ENCODE assay signal across 8 mouse cellular contexts in the genomic region with DNA sequence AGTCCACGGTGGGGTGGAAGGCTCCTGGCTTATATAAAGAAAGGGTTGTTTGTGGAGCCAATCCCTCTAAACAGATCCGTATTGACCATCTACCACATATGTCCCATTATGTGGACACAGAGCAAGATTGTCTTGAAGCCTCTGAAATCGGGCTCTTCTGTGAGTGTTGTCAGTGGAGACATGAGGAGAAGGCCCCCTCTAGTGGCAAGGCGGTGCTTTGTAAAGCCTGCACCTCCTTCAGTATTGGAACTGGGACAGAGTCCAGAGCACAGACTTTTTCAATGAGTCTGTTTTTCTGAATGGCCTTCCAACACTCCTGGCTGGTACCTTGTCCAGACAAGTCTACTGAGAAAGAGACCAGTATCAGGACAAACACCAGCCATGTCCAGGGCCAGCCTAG. TPM values are rescaled to one million over a fixed set of nuclear protein-coding genes. Genes with fewer than 3 reads are reported as not detected.
DNase-seq lines count a peak whose midpoint lies in the region; ATAC-seq and TF ChIP-seq lines count a peak whose summit lies in the region.

No protein-coding gene starts in this region.

- ATAC-seq in CD4-positive, CD25-positive, alpha-beta regulatory T cell, adult 4 months = no peak
- ATAC-seq in G1E (ENCODE audit: extremely low read depth, insufficient number of reproducible peaks, low FRiP score, poor library complexity, severe bottlenecking) = no peak

- H3K36me3 ChIP-seq in G1E (replicated peaks) = no peaks in the 10 kb centered on the region

- H3K4me3 ChIP-seq in G1E (ENCODE audit: low read depth, low read length) = no peak overlapping the region

- H3K4me1 ChIP-seq in G1E (ENCODE audit: insufficient read depth, low read depth, low read length) = no peaks in the 10 kb centered on the region

- 0 out of 2 replicates have a peak, but pooled peaks have one; percentile 19 for TF ChIP-seq CTCF in G1E (IDR thresholded peaks at IDR 0.05; ENCODE audit: low read depth, low read length)

- H3K27me3 ChIP-seq in G1E (ENCODE audit: insufficient read depth, low read length) = no peaks in the 10 kb centered on the region

- DNase-seq in CD4-positive, CD25-positive, alpha-beta regulatory T cell, adult 2 months (ENCODE audit: low read depth, low spot score) = peak; percentile 52
- peak; percentile 33 for DNase-seq in G1E (ENCODE audit: low spot score)
- DNase-seq in cerebellum, adult 9-11 months = peak; percentile 67
- DNase-seq in frontal cortex, postnatal 14 days (ENCODE audit: low spot score in 2 of 2) = peak; percentile 21 to 59
- peak; percentile 74 for DNase-seq in layer of hippocampus, adult 11-12 months (ENCODE audit: low spot score)
- peak; percentile 61 for DNase-seq in lung, postnatal 10 days
- DNase-seq in right cerebral cortex, postnatal 36 days (ENCODE audit: low spot score in 2 of 2) = peak; percentile 45 to 65

- H3K9me3 ChIP-seq in G1E (replicated peaks) = no peaks in the 10 kb centered on the region

RNA-seq across cellular contexts. Expression of a gene that starts 7.2 kb away (rescaled TPM):
- polyA plus RNA-seq in CD4-positive, CD25-positive, alpha-beta regulatory T cell, adult 4 months (2017; shearing (Covaris generic)) = not detected
- total RNA-seq in G1E (2014; fragmentation: Nextera tagmentation) (not detected in 2 replicates), G1E (2017) (0.22 TPM in 1 of 2 replicates, not detected in the other)
- polyA plus RNA-seq in G1E (2012) = not detected in 2 replicates

RNA-seq across cellular contexts. Expression of a gene that starts 8.3 kb away (rescaled TPM):
- polyA plus RNA-seq in CD4-positive, CD25-positive, alpha-beta regulatory T cell, adult 4 months (2017; shearing (Covaris generic)) = not detected
- total RNA-seq in G1E (2014; fragmentation: Nextera tagmentation) (not detected in 2 replicates), G1E (2017) (0.12 TPM in 1 of 2 replicates, not detected in the other)
- not detected in 2 replicates for polyA plus RNA-seq in G1E (2012)

RNA-seq across cellular contexts. Expression of a gene that starts 40.3 kb away (rescaled TPM):
- 1 to 10 TPM; 6.3 to 9.7 TPM for polyA plus RNA-seq in CD4-positive, CD25-positive, alpha-beta regulatory T cell, adult 4 months (2017; shearing (Covaris generic))
- total RNA-seq in G1E (2014; fragmentation: Nextera tagmentation) (31.5 and 32.6 TPM in 2 replicates), G1E (2017) (15.7 and 18.8 TPM in 2 replicates)
- polyA plus RNA-seq in G1E (2012) = 1.5 and 1.7 TPM in 2 replicates
